Mouse (Mus musculus): Measurements from ENCODE around the gene Hs3st6. TPM values are rescaled to one million over a fixed set of nuclear protein-coding genes. Genes with fewer than 3 reads are reported as not detected.
"Not testable (repeated sequence)": the region's sequence is repeated elsewhere in the genome, so short reads cannot be mapped to it uniquely, and the experiment has no call there.

The Hs3st6 gene
- polyA plus RNA-seq, 1 experiment from 2014 or later: not detected

DNA sequence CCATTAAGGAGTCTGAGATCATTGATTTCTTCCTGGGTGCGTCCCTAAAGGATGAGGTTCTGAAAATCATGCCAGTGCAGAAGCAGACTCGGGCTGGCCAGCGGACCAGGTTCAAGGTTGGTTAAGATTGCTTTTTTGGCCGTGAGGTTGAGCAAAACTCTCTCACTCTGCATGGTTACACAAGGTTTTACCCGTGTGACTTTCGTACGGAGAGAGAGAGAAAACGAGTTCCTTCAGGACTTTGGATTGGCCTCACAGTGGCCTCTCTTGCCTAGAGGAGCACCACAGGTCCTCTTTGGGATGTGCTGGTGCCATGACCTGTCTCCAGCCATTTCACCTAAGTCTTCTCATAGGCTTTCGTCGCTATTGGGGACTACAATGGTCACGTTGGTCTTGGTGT, 32.2 kb upstream of the Hs3st6 start:
- not testable (repeated sequence) for H3K9me3 ChIP-seq; ATAC-seq (replicated peaks); H3K27me3 ChIP-seq
- Histone ChIP-seq H3K4me1 (peaks cover 40% of the 10 kb centered on the region), H3K27ac (replicated peaks) (peak overlapping the region; percentile 86; the same call in 1 of the 2 replicates), H3K36me3 (peaks cover 18% of the 10 kb centered on the region), H3K9ac (replicated peaks) (peak overlapping the region; percentile 77), H3K4me3 (peak overlapping the region; percentile 88), H3K4me2 (replicated peaks) (peak overlapping the region; percentile 70)
- under 1% methylated on average over 11 of the region's 11 CpGs for WGBS

DNA sequence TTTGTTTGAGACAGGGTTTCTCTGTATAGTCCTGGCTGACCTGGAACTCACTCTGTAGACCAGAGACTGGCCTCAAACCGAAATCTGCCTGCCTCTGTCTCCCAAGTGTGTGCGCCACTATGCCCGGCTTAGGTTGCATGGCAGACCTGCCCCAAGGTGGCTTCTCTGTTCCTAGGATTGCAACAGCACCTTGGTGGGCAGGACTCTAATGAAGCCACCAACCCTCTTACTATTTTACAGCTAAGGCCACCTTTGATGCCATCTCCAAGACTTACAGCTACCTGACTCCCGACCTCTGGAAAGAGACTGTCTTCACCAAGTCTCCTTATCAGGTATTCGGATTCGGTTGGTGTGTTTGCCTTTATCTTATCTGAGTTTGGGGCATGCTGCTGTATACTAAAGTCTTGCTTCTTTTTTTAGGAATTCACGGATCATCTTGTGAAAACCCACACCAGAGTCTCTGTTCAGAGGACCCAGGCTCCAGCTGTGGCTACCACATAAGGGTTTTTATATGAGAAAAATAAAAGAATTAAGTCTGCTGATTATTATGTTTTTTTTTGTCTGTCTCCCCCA, 31.3 kb upstream of the Hs3st6 start:
- H3K4me2 ChIP-seq (replicated peaks): peak overlapping the region; percentile 70
- H3K27me3 ChIP-seq; H3K9me3 ChIP-seq; ATAC-seq (replicated peaks); H3K27ac ChIP-seq (replicated peaks): not testable (repeated sequence)
- peaks cover 40% of the 10 kb centered on the region for H3K4me1 ChIP-seq
- H3K9ac ChIP-seq (replicated peaks): peak overlapping the region; percentile 43
- H3K4me3 ChIP-seq: peak overlapping the region; percentile 88
- H3K36me3 ChIP-seq: peaks cover 18% of the 10 kb centered on the region
- WGBS: 59% methylated on average over 7 of the region's 7 CpGs

DNA sequence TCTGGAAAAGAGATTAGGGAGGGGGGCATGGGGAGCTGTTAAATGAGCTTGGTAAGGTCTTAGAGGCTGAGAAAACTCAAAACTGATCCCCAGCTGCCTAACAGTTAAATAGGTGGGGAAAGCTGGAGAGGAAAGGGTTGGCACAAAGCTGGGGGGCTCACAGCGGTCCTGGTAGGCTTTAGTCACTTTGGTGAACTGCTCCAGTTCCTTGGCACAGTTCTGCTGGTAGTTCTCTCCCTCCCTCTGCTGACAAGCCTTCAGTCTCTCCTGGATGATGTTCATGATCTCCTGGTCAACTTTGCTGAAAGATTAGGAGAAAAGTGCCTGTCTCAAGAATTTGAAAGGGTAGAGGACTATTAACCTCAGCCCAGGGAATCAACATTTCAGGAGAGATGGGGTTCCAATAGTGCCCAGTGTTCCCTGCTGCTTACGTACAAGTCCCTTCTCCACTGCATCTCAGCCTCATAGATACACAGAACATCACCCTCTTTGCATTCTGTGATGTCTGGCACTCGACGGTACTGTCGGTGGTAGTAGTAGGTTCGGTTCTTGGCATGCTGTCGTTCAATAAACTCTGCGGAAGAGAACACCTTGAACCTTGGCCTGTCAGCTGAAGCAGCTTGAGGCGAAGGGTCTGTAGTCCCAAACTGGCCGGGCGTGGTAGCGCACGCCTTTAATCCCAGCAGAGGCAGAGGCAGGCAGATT, 30.4 kb upstream of the Hs3st6 start:
- H3K4me1 ChIP-seq: peaks cover 40% of the 10 kb centered on the region
- H3K27me3 ChIP-seq: no peaks in the 10 kb centered on the region
- WGBS: 35% methylated on average over 13 of the region's 13 CpGs
- H3K4me3 ChIP-seq: peak overlapping the region; percentile 3; the same call in 1 of the 2 replicates
- H3K27ac ChIP-seq (replicated peaks): no peak overlapping the region
- H3K36me3 ChIP-seq: peaks cover 14% of the 10 kb centered on the region
- ATAC-seq (replicated peaks): no peak
- 0 out of 2 replicates have a peak overlapping the region, but pooled peaks have one; percentile 8 for H3K9ac ChIP-seq (replicated peaks)
- no peaks in the 10 kb centered on the region for H3K9me3 ChIP-seq
- H3K4me2 ChIP-seq (replicated peaks): no peak overlapping the region

DNA sequence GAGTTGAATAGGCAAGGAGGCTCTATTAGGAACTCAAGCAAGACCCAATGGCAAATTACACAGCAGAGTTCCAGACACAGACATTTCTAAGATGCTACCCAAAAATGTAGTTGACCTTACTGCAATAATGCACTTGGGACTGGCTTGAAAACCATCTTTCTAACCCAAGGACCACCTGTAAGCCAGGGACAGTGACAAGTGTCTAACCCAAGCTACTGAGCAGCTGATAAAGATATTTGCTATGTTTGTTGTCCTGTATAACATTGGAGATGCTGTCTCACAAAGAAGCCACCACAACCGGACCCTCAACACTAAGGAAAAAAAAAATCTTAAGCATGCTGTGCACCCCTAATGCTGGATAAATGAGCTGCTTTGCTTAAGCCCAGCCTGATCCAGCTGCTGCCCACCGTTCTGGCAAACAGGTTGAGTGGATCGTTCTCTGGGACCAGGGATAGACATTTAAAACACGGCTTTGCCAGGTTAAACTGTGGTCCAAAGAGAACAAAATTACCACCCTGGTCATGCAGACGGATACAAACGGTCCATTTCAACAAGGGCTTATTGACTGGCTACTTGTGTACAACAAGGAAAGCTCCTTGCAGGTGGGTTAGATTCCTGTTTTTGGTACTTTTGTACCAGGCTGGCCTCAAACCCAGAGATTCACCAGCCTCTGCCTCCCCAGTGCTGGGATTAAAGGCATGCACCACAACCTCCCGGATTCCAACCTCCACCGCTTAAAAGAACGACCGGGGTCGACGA, 29.5 kb upstream of the Hs3st6 start:
- no peak for ATAC-seq (replicated peaks)
- Histone ChIP-seq H3K27me3 (peaks cover 5% of the 10 kb centered on the region; the same call in 1 of the 2 replicates), H3K4me2 (replicated peaks) (peak overlapping the region; percentile 85), H3K36me3 (peaks cover 14% of the 10 kb centered on the region), H3K27ac (replicated peaks) (peak overlapping the region; percentile 80; the same call in 1 of the 2 replicates), H3K9ac (replicated peaks) (peak overlapping the region; percentile 95), H3K4me1 (peaks cover 40% of the 10 kb centered on the region), H3K4me3 (peak overlapping the region; percentile 84), H3K9me3 (no peaks in the 10 kb centered on the region)
- WGBS: 2% methylated on average over 12 of the region's 12 CpGs

DNA sequence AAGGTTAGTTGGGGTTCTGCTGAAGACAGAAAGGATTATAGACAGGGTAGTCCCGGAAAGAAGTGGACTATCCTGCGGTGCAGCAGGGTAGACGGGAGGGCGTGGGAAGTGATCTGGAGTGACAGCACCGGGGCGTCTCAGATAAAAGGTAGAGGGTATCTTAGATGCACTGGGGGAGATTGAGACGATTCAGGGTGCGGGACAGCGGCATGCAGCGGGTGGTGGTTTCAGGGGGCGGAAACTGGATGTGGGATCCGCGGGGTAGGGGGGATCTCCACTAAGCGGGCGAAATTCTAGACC, 29.0 kb upstream of the Hs3st6 start:
- Histone ChIP-seq H3K9ac (replicated peaks) (peak overlapping the region; percentile 95), H3K27ac (replicated peaks) (peak overlapping the region; percentile 80), H3K4me3 (peak overlapping the region; percentile 84), H3K4me1 (peaks cover 35% of the 10 kb centered on the region), H3K9me3 (no peaks in the 10 kb centered on the region), H3K4me2 (replicated peaks) (peak overlapping the region; percentile 85), H3K27me3 (peaks cover 6% of the 10 kb centered on the region; the same call in 1 of the 2 replicates), H3K36me3 (peaks cover 14% of the 10 kb centered on the region)
- ATAC-seq (replicated peaks): 0 out of 2 replicates have a peak, but pooled peaks have one; percentile 2
- under 1% methylated on average over 15 of the region's 15 CpGs for WGBS

DNA sequence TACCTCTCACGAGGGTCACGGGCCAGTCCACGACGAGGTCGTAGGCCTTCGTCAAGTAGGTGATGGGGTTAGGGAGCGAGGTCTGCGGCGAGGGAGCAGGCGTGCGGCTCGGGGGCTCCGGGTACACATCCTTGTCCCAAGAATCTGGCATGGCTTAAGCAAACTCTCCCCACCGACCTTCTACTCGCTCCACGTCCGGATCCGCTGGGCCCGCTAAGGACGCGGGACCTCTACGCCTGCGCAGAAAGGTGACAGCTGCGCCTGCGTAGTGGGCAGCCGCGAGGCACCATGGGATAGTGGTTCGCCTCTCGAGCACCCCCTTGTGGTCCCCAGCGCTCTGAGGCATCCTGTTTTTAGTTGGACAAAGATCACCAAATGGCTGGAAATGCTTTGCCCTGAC, 28.6 kb upstream of the Hs3st6 start, which contains the start of gene Ndufb10:
TSS of gene Ndufb10 (minus strand) at position 295 of the 400 bp plus-strand sequence.
- peak within 1 kb of the TSS; percentile 85 for H3K4me2 ChIP-seq (replicated peaks)
- H3K4me3 ChIP-seq: peak within 1 kb of the TSS; percentile 84
- H3K27ac ChIP-seq (replicated peaks): peak within 1 kb of the TSS; percentile 80
- peaks cover 31% of the 10 kb centered on the region for H3K4me1 ChIP-seq
- WGBS: under 1% methylated on average over 30 of the region's 30 CpGs
- peak; percentile 77 for ATAC-seq (replicated peaks)
- peaks cover 14% of the 10 kb centered on the region for H3K36me3 ChIP-seq
- peaks cover 6% of the 10 kb centered on the region; the same call in 1 of the 2 replicates for H3K27me3 ChIP-seq
- no peaks in the 10 kb centered on the region for H3K9me3 ChIP-seq
- H3K9ac ChIP-seq (replicated peaks): peak within 1 kb of the TSS; percentile 95

DNA sequence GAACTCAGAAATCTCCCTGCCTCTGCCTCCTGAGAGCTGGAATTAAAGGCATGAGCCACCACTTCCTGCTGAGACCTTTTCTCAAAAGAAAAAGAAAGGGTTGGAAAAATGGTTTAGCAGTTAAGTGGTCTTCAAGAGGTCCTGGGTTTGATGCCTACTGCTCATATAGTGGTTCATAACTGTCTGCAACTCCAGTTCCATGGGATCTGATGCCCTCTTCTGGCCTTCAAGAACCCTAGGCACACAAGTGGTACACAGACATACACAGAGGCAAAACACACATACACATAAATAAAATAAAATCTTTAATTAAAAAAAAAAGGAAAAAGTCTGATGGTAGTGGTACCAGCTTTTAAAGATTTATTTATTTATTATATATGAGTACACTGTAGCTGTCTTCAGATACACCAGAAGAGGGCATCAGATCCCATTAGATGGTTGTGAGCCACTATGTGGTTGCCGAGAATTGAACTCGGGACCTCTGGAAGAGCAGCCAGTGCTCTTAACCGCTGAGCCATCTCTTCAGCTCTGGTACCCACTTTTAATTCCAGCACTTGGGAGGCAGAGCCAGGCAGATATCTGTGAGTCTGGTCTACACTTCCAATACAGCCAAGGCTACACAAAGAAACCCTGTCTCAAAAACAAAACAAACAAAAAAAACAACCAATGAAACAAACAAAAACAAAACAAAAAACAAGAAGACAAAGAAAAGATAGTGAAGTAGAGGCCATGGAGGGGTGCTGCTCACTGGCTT, 27.0 kb upstream of the Hs3st6 start:
- no peak overlapping the region for H3K4me2 ChIP-seq (replicated peaks)
- H3K9me3 ChIP-seq: no peaks in the 10 kb centered on the region
- peaks cover 14% of the 10 kb centered on the region for H3K36me3 ChIP-seq
- peaks cover 6% of the 10 kb centered on the region; the same call in 1 of the 2 replicates for H3K27me3 ChIP-seq
- H3K4me1 ChIP-seq: peaks cover 28% of the 10 kb centered on the region
- no peak for ATAC-seq (replicated peaks)
- WGBS: 66% methylated on average over 3 of the region's 3 CpGs
- H3K27ac ChIP-seq (replicated peaks): no peak overlapping the region
- no peak overlapping the region for H3K9ac ChIP-seq (replicated peaks)
- H3K4me3 ChIP-seq: no peak overlapping the region

DNA sequence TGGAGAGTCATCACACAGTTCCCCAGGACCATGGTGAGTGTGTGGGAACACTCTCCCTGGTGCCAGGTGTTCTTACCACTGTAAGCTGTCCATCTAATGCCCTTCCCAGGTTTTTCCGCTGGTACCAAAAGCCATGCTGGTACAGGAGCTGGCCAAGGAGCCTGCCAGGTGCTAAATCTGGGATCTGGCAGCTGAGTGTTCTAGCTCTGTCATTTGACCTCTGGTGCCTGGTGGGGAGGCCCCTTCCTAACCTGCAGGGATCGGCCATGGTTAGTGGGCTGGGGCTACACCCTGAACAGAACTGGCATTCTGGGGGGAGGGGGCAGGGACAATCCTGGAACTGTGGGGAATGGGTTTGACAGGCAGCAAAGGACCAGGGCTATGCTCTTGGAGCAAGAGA, 25.2 kb upstream of the Hs3st6 start, which contains the start of gene Rpl3l:
TSS of gene Rpl3l (plus strand) at position 203 of the 400 bp plus-strand sequence.
- H3K9ac ChIP-seq (replicated peaks): no peak within 1 kb of the TSS
- ATAC-seq (replicated peaks): no peak
- H3K36me3 ChIP-seq: peaks cover under 1% of the 10 kb centered on the region; the same call in 1 of the 2 replicates
- no peak within 1 kb of the TSS for H3K4me2 ChIP-seq (replicated peaks)
- H3K4me1 ChIP-seq: peaks cover 12% of the 10 kb centered on the region
- 73% methylated on average over 2 of the region's 2 CpGs for WGBS
- H3K27ac ChIP-seq (replicated peaks): no peak within 1 kb of the TSS
- no peak within 1 kb of the TSS for H3K4me3 ChIP-seq
- no peaks in the 10 kb centered on the region for H3K9me3 ChIP-seq
- H3K27me3 ChIP-seq: peaks cover 6% of the 10 kb centered on the region; the same call in 1 of the 2 replicates

DNA sequence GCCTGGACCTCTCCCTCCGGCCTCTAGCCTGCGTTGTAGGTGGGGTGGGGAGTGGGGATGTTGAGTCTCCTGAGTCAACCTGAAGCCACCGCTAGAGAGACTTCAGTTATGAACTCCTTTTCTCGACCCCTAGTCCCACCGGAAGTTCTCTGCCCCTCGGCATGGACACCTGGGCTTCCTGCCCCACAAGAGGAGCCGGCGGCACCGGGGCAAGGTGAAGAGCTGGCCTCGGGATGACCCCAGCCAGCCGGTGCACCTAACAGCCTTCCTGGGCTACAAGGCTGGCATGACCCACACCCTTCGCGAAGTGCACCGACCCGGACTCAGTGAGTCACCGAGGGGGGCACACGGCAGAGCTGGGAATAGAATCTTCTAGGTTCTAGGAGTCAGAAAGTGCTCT, 24.6 kb upstream of the Hs3st6 start:
- no peak overlapping the region for H3K9ac ChIP-seq (replicated peaks)
- H3K9me3 ChIP-seq: no peaks in the 10 kb centered on the region
- H3K27ac ChIP-seq (replicated peaks): no peak overlapping the region
- WGBS: 79% methylated on average over 17 of the region's 17 CpGs
- no peak overlapping the region for H3K4me3 ChIP-seq
- H3K27me3 ChIP-seq: peaks cover 6% of the 10 kb centered on the region; the same call in 1 of the 2 replicates
- H3K4me1 ChIP-seq: peaks cover 6% of the 10 kb centered on the region
- no peak overlapping the region for H3K4me2 ChIP-seq (replicated peaks)
- H3K36me3 ChIP-seq: no peaks in the 10 kb centered on the region
- no peak for ATAC-seq (replicated peaks)

DNA sequence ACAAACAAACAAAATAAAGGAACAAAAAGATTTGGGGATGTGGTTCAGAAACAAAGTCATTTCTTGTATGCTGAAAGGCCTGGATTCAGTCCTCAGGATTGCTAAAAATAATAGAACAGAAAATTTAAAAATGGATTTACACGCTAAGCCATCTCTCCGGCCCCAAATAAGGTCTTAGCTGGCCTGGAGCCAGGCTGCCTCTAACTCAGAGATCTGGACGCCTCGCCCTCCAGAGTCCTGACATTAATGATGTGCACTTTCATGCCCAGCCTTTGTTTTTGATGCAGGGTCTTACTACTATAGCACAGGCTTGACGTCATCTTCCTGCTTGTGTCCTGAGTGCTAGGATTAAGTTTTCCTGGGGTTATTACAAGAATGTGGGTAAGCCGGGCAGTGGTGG, 23.7 kb upstream of the Hs3st6 start:
- H3K36me3 ChIP-seq: no peaks in the 10 kb centered on the region
- peaks cover 6% of the 10 kb centered on the region; the same call in 1 of the 2 replicates for H3K27me3 ChIP-seq
- no peak overlapping the region for H3K27ac ChIP-seq (replicated peaks)
- no peak overlapping the region for H3K9ac ChIP-seq (replicated peaks)
- ATAC-seq (replicated peaks): no peak
- WGBS: 74% methylated on average over 6 of the region's 6 CpGs
- H3K4me2 ChIP-seq (replicated peaks): no peak overlapping the region
- no peaks in the 10 kb centered on the region for H3K9me3 ChIP-seq
- no peaks in the 10 kb centered on the region for H3K4me1 ChIP-seq
- no peak overlapping the region for H3K4me3 ChIP-seq

DNA sequence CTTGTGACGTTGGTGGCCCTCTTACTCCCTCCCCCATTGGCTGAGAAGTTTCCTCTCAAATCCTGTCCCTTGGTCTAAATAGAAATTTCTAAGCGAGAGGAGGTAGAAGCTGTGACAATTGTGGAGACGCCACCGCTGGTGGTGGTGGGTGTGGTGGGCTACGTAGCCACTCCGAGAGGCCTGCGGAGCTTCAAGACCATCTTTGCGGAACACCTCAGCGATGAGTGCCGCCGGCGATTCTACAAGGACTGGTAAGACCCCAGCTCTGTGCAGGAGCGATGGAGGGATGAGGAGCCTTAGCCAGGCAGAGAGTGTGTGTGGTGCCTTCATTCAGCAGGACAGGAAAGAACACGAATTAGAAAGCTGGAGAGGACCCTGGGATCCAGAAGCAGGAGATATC, 22.0 kb upstream of the Hs3st6 start:
- Histone ChIP-seq H3K4me3 (no peak overlapping the region), H3K9me3 (no peaks in the 10 kb centered on the region), H3K4me1 (peaks cover 2% of the 10 kb centered on the region), H3K9ac (replicated peaks) (no peak overlapping the region), H3K36me3 (no peaks in the 10 kb centered on the region), H3K27me3 (peaks cover 6% of the 10 kb centered on the region; the same call in 1 of the 2 replicates), H3K27ac (replicated peaks) (no peak overlapping the region), H3K4me2 (replicated peaks) (no peak overlapping the region)
- 80% methylated on average over 14 of the region's 14 CpGs for WGBS
- no peak for ATAC-seq (replicated peaks)
